Mouse (Mus musculus) MEL (cell line): ENCODE data around the gene Rin1. TPM values are rescaled to one million over a fixed set of nuclear protein-coding genes. Genes with fewer than 3 reads are reported as not detected.
"Not testable (repeated sequence)": the region's sequence is repeated elsewhere in the genome, so short reads cannot be mapped to it uniquely, and the experiment has no call there.

ENCODE experiments used
- DNase-seq: peaks from one replicate; pipeline ENCODE4 v3.0.0; 2011; ENCODE audit warnings: low read depth, low spot score
- H3K27ac ChIP-seq: 2 replicates; pipeline ENCODE4 v1.5.1; 2012; ENCODE audit warnings: low read depth, mild to moderate bottlenecking, control low read depth, low read length, moderate library complexity; ENCODE audit not compliant: control insufficient read depth
- H3K27me3 ChIP-seq, 2 experiments: fragments of 150-350 bp in 1 of 2; sonication (generic) in 1 of 2; 2 replicates each; pipeline ENCODE4 v1.6.1; 2012; ENCODE audit warnings: low read length in 2 of 2, mild to moderate bottlenecking in 2 of 2, improper control_type of control experiment in 1 of 2, moderate library complexity in 1 of 2; ENCODE audit not compliant: insufficient read depth in 2 of 2, control insufficient read depth in 1 of 2
- H3K36me3 ChIP-seq, 2 experiments: 2 replicates each; pipeline ENCODE4 v1.6.1; 2012 to 2014; ENCODE audit warnings: low read length in 2 of 2, improper control_type of control experiment in 1 of 2, inconsistent platforms in 1 of 2, mild to moderate bottlenecking in 1 of 2; ENCODE audit not compliant: insufficient read depth in 2 of 2, control insufficient read depth in 1 of 2
- H3K4me1 ChIP-seq, 2 experiments: fragments of 150-350 bp in 1 of 2; sonication (generic) in 1 of 2; 2 replicates each; pipeline ENCODE4 v1.6.1; 2012; ENCODE audit warnings: low read length in 2 of 2, improper control_type of control experiment in 1 of 2, mild to moderate bottlenecking in 1 of 2; ENCODE audit not compliant: insufficient read depth in 2 of 2, control insufficient read depth in 1 of 2
- H3K4me3 ChIP-seq, 2 experiments: fragments of 150-350 bp in 1 of 2; sonication (generic) in 1 of 2; 2 replicates each; pipeline ENCODE4 v1.5.1; 2012; ENCODE audit warnings: low read depth in 2 of 2, low read length in 2 of 2, mild to moderate bottlenecking in 2 of 2, moderate library complexity in 2 of 2, control low read depth in 1 of 2, improper control_type of control experiment in 1 of 2; ENCODE audit not compliant: control insufficient read depth in 1 of 2, insufficient read depth in 1 of 2
- H3K79me2 ChIP-seq: 2 replicates; pipeline ENCODE4 v1.6.1; 2012; ENCODE audit warnings: mild to moderate bottlenecking, low read length, moderate library complexity; ENCODE audit not compliant: control insufficient read depth, poor library complexity, insufficient read depth
- H3K9ac ChIP-seq: 2 replicates; pipeline ENCODE4 v1.6.1; 2012; ENCODE audit warnings: low read depth, mild to moderate bottlenecking, control low read depth, low read length, moderate library complexity; ENCODE audit not compliant: control insufficient read depth, poor library complexity, severe bottlenecking
- H3K9me3 ChIP-seq: fragments of 150-350 bp; sonication (generic); replicated peaks from 2 replicates; pipeline ENCODE4 v1.6.1; 2012; ENCODE audit warnings: mild to moderate bottlenecking, low read length, improper control_type of control experiment, moderate library complexity; ENCODE audit not compliant: insufficient read depth
- CTCF ChIP-seq, 3 experiments: IDR thresholded peaks in 2 of 3; conservative IDR thresholded peaks in 1 of 3; 2 replicates each; pipeline ENCODE4 v1.5.1; 2011 to 2012; ENCODE audit warnings: low read length in 3 of 3, low read depth in 2 of 3, mild to moderate bottlenecking in 2 of 3, improper control_type of control experiment in 1 of 3, inconsistent platforms in 1 of 3, mixed read lengths in 1 of 3, moderate library complexity in 1 of 3; ENCODE audit not compliant: control insufficient read depth in 1 of 3, insufficient read depth in 1 of 3, poor library complexity in 1 of 3, severe bottlenecking in 1 of 3
- HCFC1 ChIP-seq: IDR thresholded peaks from 2 replicates; pipeline ENCODE4 v1.6.1; 2012; ENCODE audit warnings: low read depth, mild to moderate bottlenecking, inconsistent platforms, low read length, improper control_type of control experiment, moderate library complexity
- JUND ChIP-seq: IDR thresholded peaks from 2 replicates; pipeline ENCODE4 v1.6.1; 2011; ENCODE audit warnings: low read depth, mild to moderate bottlenecking, improper control_type of control experiment, low read length
- KAT2A ChIP-seq: conservative IDR thresholded peaks from 2 replicates; pipeline ENCODE4 v1.6.1; 2012; ENCODE audit warnings: low read depth, low read length, improper control_type of control experiment, inconsistent platforms
- MAFK ChIP-seq: IDR thresholded peaks from 2 replicates; pipeline ENCODE4 v1.6.1; 2011; ENCODE audit warnings: low read depth, mild to moderate bottlenecking, low read length, improper control_type of control experiment, borderline replicate concordance
- MYB ChIP-seq: IDR thresholded peaks from 2 replicates; pipeline ENCODE4 v1.6.1; 2011; ENCODE audit warnings: mild to moderate bottlenecking, low read depth, low read length, improper control_type of control experiment
- MYC ChIP-seq: IDR thresholded peaks from 2 replicates; pipeline ENCODE4 v1.6.1; 2011; ENCODE audit warnings: low read depth, mild to moderate bottlenecking, low read length, improper control_type of control experiment, moderate library complexity
- RAD21 ChIP-seq: IDR thresholded peaks from 2 replicates; pipeline ENCODE4 v1.6.1; 2011; ENCODE audit warnings: mild to moderate bottlenecking, low read depth, low read length, improper control_type of control experiment
- RCOR1 ChIP-seq: IDR thresholded peaks from 2 replicates; pipeline ENCODE4 v1.6.1; 2012; ENCODE audit warnings: low read depth, mild to moderate bottlenecking, inconsistent platforms, low read length, improper control_type of control experiment
- SMC3 ChIP-seq: IDR thresholded peaks from 2 replicates; pipeline ENCODE4 v1.6.1; 2011; ENCODE audit warnings: low read depth, low read length, improper control_type of control experiment
- polyA plus RNA-seq, 2 experiments: library from polyadenylated mRNA; stranded (reverse) in 1 of 2; unstranded in 1 of 2; fragments of >175 nt in 1 of 2; fragments of >200 nt in 1 of 2; gene quantifications; 2 replicates each; pipeline versions ENCODE4 v1.2.1 to v1.2.4; 2012; ENCODE audit warnings: low replicate concordance in 2 of 2, low read depth in 1 of 2; ENCODE audit not compliant: insufficient read length in 2 of 2, insufficient read depth in 1 of 2, missing spikeins in 1 of 2
- total RNA-seq: library from RNA; depleted of rRNA; stranded (reverse); fragments of 300-350 nt; gene quantifications from 2 replicates; pipeline ENCODE4 v1.2.3, GENCODE M21; 2012

Gene Rin1
- total and polyA plus RNA-seq, 3 experiments = 0.42 to 1.3 TPM; not detected in 1

GRCm38 (mm10) chr19:5084834-5085144 is 34.5 kb downstream of the Rin1 start:
- Histone ChIP-seq H3K36me3 (no peaks in the 10 kb centered on the region; a peak in 1 of 4 replicates), H3K9me3 (no peaks in the 10 kb centered on the region), H3K79me2 (peaks cover 3% of the 10 kb centered on the region; the same call in 1 of the 2 replicates), H3K27ac (no peak overlapping the region), H3K27me3 (peaks cover 5 to 20% of the 10 kb centered on the region in 2 experiments), H3K9ac (no peak overlapping the region), H3K4me1 (peaks cover 0 to 11% of the 10 kb centered on the region in 2 experiments; a peak in 1 of 4 replicates), H3K4me3 (peak overlapping the region in 1 of 2 experiments; percentile 15; a peak in 2 of 4 replicates)
- DNase-seq = no peak
- TF ChIP-seq MAFK (no peak), CTCF (IDR thresholded peaks at IDR 0.05 in 2 of 3, conservative IDR thresholded peaks at IDR 0.05 in 1 of 3; ENCODE audit: control insufficient read depth in 1 of 3, insufficient read depth in 1 of 3, low read depth in 2 of 3, low read length in 3 of 3, poor library complexity in 1 of 3, severe bottlenecking in 1 of 3) (no peak), KAT2A (no peak), RCOR1 (no peak), JUND (no peak)

- H3K4me1 ChIP-seq = peaks cover 0 to 11% of the 10 kb centered on the region in 2 experiments; a peak in 1 of 4 replicates
- H3K36me3 ChIP-seq = no peaks in the 10 kb centered on the region; a peak in 1 of 4 replicates
- TF ChIP-seq MYB (no peak), MYC (no peak)
- H3K4me3 ChIP-seq = peak within 1 kb of the TSS in 1 of 2 experiments; percentile 15; a peak in 2 of 4 replicates
- no peaks in the 10 kb centered on the region for H3K9me3 ChIP-seq
- peak within 1 kb of the TSS; percentile 26; the same call in 1 of the 2 replicates for H3K9ac ChIP-seq
- no peak within 1 kb of the TSS for H3K27ac ChIP-seq
- peaks cover 3% of the 10 kb centered on the region; the same call in 1 of the 2 replicates for H3K79me2 ChIP-seq
- DNase-seq = no peak
- H3K27me3 ChIP-seq = peaks cover 5 to 18% of the 10 kb centered on the region in 2 experiments
Observed at GRCm38 (mm10) chr19:5085145-5085863, 35.0 kb downstream of the Rin1 start, which contains the start of gene Tmem151a. TSS of gene Tmem151a (minus strand) at chr19:5085531.

- not testable (repeated sequence) for H3K9me3 ChIP-seq, H3K9ac ChIP-seq, H3K79me2 ChIP-seq, H3K4me3 ChIP-seq, H3K27ac ChIP-seq, DNase-seq, H3K36me3 ChIP-seq
- Histone ChIP-seq H3K27me3 (peaks cover 5 to 15% of the 10 kb centered on the region in 2 experiments), H3K4me1 (peaks cover 0 to 11% of the 10 kb centered on the region in 2 experiments; a peak in 1 of 4 replicates)
- TF ChIP-seq SMC3 (peak; percentile 31), CTCF (IDR thresholded peaks at IDR 0.05 in 2 of 3, conservative IDR thresholded peaks at IDR 0.05 in 1 of 3; ENCODE audit: control insufficient read depth in 1 of 3, insufficient read depth in 1 of 3, low read depth in 2 of 3, low read length in 3 of 3, poor library complexity in 1 of 3, severe bottlenecking in 1 of 3) (peak in 2 of 3 experiments; percentile 13 to 43; a peak in 2 of 6 replicates), HCFC1 (0 out of 2 replicates have a peak, but pooled peaks have one; percentile 24), RAD21 (peak; percentile 9)
Observed at GRCm38 (mm10) chr19:5086533-5086932, 36.3 kb downstream of the Rin1 start.
